Mouse (Mus musculus) neural tube, embryonic 14.5 days (tissue): ENCODE results near the gene Sbk1. TPM values are rescaled to one million over a fixed set of nuclear protein-coding genes. Genes with fewer than 3 reads are reported as not detected.

Source experiments
- ATAC-seq: fragments of 200-750 bp; cut with Nextera tagmentation; 2 replicates; pipeline ENCODE4 v1.8.0; 2017; ENCODE audit warnings: low read depth, mild to moderate bottlenecking, moderate TSS enrichment, moderate library complexity
- H3K27ac ChIP-seq: fragments of 300-500 bp; sonication (generic); 2 replicates; pipeline ENCODE4 v1.5.1; 2014; ENCODE audit warnings: low read depth, mild to moderate bottlenecking, control low read depth, low read length, moderate library complexity, mixed read lengths
- H3K27me3 ChIP-seq: fragments of 300-500 bp; sonication (generic); 2 replicates; pipeline ENCODE4 v1.6.1; 2014; ENCODE audit warnings: low read length; ENCODE audit not compliant: control insufficient read depth, insufficient read depth
- H3K36me3 ChIP-seq: fragments of 300-500 bp; sonication (generic); 2 replicates; pipeline ENCODE4 v1.6.1; 2014; ENCODE audit warnings: low read length, mixed read lengths; ENCODE audit not compliant: control insufficient read depth, insufficient read depth
- H3K4me1 ChIP-seq: fragments of 300-500 bp; sonication (generic); 2 replicates; pipeline ENCODE4 v1.6.1; 2014; ENCODE audit warnings: low read length; ENCODE audit not compliant: control insufficient read depth, insufficient read depth
- H3K4me2 ChIP-seq: fragments of 300-500 bp; sonication (generic); 2 replicates; pipeline ENCODE4 v1.6.1; 2014; ENCODE audit warnings: mild to moderate bottlenecking, low read depth, low read length, control low read depth
- H3K4me3 ChIP-seq: fragments of 300-500 bp; sonication (generic); 2 replicates; pipeline ENCODE4 v1.5.1; 2014; ENCODE audit warnings: low read depth, low read length, control low read depth, mixed read lengths
- H3K9ac ChIP-seq: fragments of 300-500 bp; sonication (generic); replicated peaks from 2 replicates; pipeline ENCODE4 v1.6.1; 2014; ENCODE audit warnings: low read depth, mild to moderate bottlenecking, control low read depth, low read length, mixed read lengths
- H3K9me3 ChIP-seq: fragments of 300-500 bp; sonication (generic); 2 replicates; pipeline ENCODE4 v1.6.1; 2016; ENCODE audit warnings: low read length; ENCODE audit not compliant: control insufficient read depth
- WGBS: fragments of 180-500 bp; shearing (Covaris S2); extraction: QIAGEN DNeasy Blood & Tissue Kit; methylation state at CpG from one replicate; pipeline ENCODE4 v1.1.7; 2014; 5-methylcytosine and 5-hydroxymethylcytosine counted together
- polyA plus RNA-seq: library from polyadenylated mRNA; unstranded; fragments of >200 nt; fragmentation: Nextera tagmentation; extraction: Ambion mirVana; gene quantifications from 2 replicates; pipeline ENCODE4 v1.2.1, GENCODE M21; 2014

Sbk1 gene
- polyA plus RNA-seq, 1 experiment from 2014 or later: 232 TPM

DNA sequence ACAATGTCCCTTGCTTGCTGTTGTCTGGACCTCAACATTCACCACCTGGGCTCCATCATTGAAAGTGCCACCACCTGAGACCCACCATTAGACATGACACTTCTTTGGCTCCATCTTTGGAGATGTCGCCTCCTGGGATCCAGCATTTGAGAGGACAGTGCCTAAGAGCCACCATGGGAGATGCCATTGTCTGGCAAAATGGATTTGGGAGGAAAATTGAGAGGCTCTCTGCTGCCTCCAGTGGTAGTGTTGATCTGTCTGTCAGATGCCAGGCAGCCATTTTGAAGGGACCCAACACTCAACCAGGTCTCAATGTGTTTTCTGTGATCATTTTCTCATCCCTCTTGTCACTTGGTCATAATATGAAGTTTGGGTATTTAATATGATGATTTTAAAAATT lies 63.1 kb downstream of the Sbk1 start:
- Histone ChIP-seq H3K36me3 (no peaks in the 10 kb centered on the region), H3K4me2 (no peak overlapping the region), H3K27ac (no peak overlapping the region), H3K9ac (no peak overlapping the region), H3K27me3 (no peaks in the 10 kb centered on the region), H3K4me3 (no peak overlapping the region), H3K4me1 (no peaks in the 10 kb centered on the region), H3K9me3 (no peaks in the 10 kb centered on the region)
- ATAC-seq: no peak
- WGBS: 96% methylated on average over 1 of the region's 1 CpGs

DNA sequence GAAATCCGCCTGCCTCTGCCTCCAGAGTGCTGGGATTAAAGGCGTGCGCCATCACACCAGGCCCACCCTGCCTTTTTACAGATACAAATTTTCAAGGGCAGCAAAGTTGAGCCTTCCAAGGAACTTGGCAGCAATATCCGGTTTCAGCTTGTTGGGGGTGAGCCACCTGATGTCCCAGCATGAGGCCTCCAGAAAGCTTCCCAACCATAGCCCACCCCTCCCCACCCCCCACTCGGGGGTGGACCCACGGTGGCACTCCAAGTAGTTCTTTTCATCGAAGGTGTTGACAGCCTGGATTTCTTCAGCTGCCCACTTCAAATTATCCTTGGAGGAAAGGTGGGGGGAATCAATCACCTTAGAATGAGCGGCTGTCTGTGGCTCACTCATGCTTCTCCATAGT lies 66.5 kb downstream of the Sbk1 start:
- 84% methylated on average over 8 of the region's 8 CpGs for WGBS
- ATAC-seq: no peak

DNA sequence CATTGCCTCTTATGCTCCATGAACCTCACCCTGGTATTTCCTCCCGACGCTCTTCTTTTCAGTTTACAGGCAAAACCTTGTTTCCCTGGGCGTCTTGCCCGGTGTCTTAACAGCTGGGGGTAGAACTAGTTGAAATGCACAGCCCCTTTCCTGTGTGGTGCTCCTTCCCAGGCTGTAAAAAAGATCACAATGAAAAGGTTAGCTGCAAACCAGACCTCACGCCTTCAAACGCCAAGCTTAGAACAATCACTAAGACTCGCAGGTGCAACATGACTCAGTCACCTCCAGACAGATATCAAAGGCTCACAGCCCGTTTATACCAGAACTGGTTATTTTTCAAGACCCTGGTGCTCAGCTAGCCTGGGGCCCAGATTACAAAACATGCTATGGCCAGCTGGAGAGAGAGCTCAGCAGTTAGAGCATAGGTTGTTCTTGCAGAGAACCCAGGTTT lies 67.1 kb downstream of the Sbk1 start:
- H3K9ac ChIP-seq: no peak overlapping the region
- no peaks in the 10 kb centered on the region for H3K9me3 ChIP-seq
- no peaks in the 10 kb centered on the region for H3K36me3 ChIP-seq
- no peaks in the 10 kb centered on the region for H3K27me3 ChIP-seq
- H3K4me1 ChIP-seq: no peaks in the 10 kb centered on the region
- no peak overlapping the region for H3K4me3 ChIP-seq
- 70% methylated on average over 8 of the region's 8 CpGs for WGBS
- no peak overlapping the region for H3K4me2 ChIP-seq
- H3K27ac ChIP-seq: no peak overlapping the region
- no peak for ATAC-seq

More for the DNA sequence above, 66.5 kb downstream of the Sbk1 start:
- Histone ChIP-seq H3K27ac (no peak overlapping the region), H3K9ac (no peak overlapping the region), H3K36me3 (no peaks in the 10 kb centered on the region), H3K27me3 (no peaks in the 10 kb centered on the region), H3K4me1 (no peaks in the 10 kb centered on the region), H3K4me2 (no peak overlapping the region), H3K4me3 (no peak overlapping the region), H3K9me3 (no peaks in the 10 kb centered on the region)

DNA sequence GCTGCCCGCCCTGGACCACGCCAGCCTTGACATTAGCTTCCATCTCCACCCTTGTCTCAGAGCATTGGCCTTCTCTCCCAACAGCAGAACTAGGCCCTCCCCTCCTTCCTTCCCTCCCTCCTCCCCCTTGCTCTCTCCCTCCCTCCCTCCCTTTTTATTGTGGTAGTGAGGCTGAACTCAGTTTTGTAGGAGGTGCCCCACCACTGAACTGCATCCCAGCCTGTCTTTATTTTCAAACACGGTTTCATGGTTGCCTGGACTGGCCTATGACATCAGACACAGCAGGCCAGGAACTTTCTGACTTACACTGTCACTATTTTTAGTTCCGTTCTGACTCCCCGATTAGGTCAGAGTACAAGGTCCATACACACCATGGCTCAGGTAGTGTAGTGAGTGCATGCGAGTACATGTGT lies 67.8 kb downstream of the Sbk1 start:
- Histone ChIP-seq H3K9ac (no peak overlapping the region), H3K4me2 (no peak overlapping the region), H3K4me1 (no peaks in the 10 kb centered on the region), H3K36me3 (no peaks in the 10 kb centered on the region), H3K27ac (no peak overlapping the region), H3K9me3 (no peaks in the 10 kb centered on the region), H3K27me3 (no peaks in the 10 kb centered on the region), H3K4me3 (no peak overlapping the region)
- ATAC-seq: no peak
- WGBS: 72% methylated on average over 6 of the region's 6 CpGs

DNA sequence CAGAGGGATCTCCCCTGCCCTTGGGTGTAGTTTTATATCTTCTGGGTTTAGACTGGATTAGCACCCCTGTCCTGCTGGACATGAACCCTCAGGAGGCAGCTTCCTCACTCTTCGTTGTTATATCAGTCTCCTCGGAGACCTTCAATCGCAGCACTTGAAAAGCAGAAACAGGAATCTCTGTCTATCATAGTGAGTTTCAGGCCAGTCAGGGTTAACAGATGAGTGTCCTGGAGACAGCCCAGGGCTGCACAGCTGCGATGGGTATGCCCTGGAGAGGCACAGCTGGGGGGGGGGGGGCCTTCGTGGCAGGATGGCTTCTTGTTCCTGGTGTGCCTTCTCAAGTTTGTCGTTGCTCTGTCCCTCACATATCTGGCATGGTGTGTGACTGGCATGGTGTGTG lies 68.5 kb downstream of the Sbk1 start:
- 64% methylated on average over 6 of the region's 6 CpGs for WGBS
- Histone ChIP-seq H3K4me3 (no peak overlapping the region), H3K9me3 (no peaks in the 10 kb centered on the region), H3K4me1 (no peaks in the 10 kb centered on the region), H3K36me3 (no peaks in the 10 kb centered on the region), H3K4me2 (no peak overlapping the region), H3K9ac (no peak overlapping the region), H3K27me3 (no peaks in the 10 kb centered on the region), H3K27ac (no peak overlapping the region)
- no peak for ATAC-seq

Other genes with a start within 250 kb of the Sbk1 start
- 14.5 and 15.5 TPM in 2 replicates for gene Gsg1l, start 190.2 kb upstream of the Sbk1 start, polyA plus RNA-seq
- 68.3 and 77.2 TPM in 2 replicates for gene Xpo6, start 72.1 kb upstream of the Sbk1 start, polyA plus RNA-seq
- 1.0 and 1.3 TPM in 2 replicates for gene Lat, start 97.0 kb downstream of the Sbk1 start, polyA plus RNA-seq
- 63.4 and 64.5 TPM in 2 replicates for gene Spns1, start 104.8 kb downstream of the Sbk1 start, polyA plus RNA-seq
- gene Nfatc2ip, start 124.1 kb downstream of the Sbk1 start, polyA plus RNA-seq: 3.4 TPM in 2 replicates
- not detected in 2 replicates for gene Cd19, start 142.3 kb downstream of the Sbk1 start, polyA plus RNA-seq
- gene Rabep2, start 156.1 kb downstream of the Sbk1 start, polyA plus RNA-seq: 19.8 and 22.3 TPM in 2 replicates
- gene Atp2a1, start 190.5 kb downstream of the Sbk1 start, polyA plus RNA-seq: 0.79 and 1.1 TPM in 2 replicates
- 59.5 and 61.1 TPM in 2 replicates for gene Sh2b1, start 202.8 kb downstream of the Sbk1 start, polyA plus RNA-seq
- gene Tufm, start 214.7 kb downstream of the Sbk1 start, polyA plus RNA-seq: 133 and 137 TPM in 2 replicates
- gene Atxn2l, start 230.8 kb downstream of the Sbk1 start, polyA plus RNA-seq: 68.5 and 68.9 TPM in 2 replicates